Comparison of ENCODE assay signal across 8 mouse cellular contexts in genomic region chr5:102703325-102704099, GRCm38 (mm10).
DNase-seq lines count a peak whose midpoint lies in the region; ATAC-seq lines count a peak whose summit lies in the region.

No protein-coding gene starts in this region.

- peak; percentile 46 for DNase-seq in ovary, postnatal 14 days (ENCODE audit: low spot score)
- DNase-seq in ovary, adult 18-20 months (ENCODE audit: low spot score), result no peak
- peak; percentile 48 for DNase-seq in cerebellum, adult 8-10 months
- DNase-seq in frontal cortex, postnatal 25 days (ENCODE audit: low spot score in 2 of 2), result peak; percentile 45 to 60
- peak; percentile 66 to 77 for DNase-seq in left cerebral cortex, adult 18-20 months (ENCODE audit: low spot score in 2 of 2)
- peak; percentile 93 for DNase-seq in midbrain, embryonic 11.5 days (ENCODE audit: low spot score, missing footprints)
- peak; percentile 41 for DNase-seq in thymus, postnatal 14 days

- WGBS in intestine, embryonic 15.5 days, result 46% methylated on average over 5 of the region's 5 CpGs
- WGBS in midbrain, embryonic 11.5 days, result 51% methylated on average over 5 of the region's 5 CpGs

- H3K4me3 ChIP-seq in intestine, embryonic 15.5 days (replicated peaks), result no peak overlapping the region
- H3K4me3 ChIP-seq in midbrain, embryonic 11.5 days (ENCODE audit: low read depth, low read length), result no peak overlapping the region

- no peak overlapping the region for H3K9ac ChIP-seq in intestine, embryonic 15.5 days
- H3K9ac ChIP-seq in midbrain, embryonic 11.5 days (ENCODE audit: low read length), result no peak overlapping the region

- H3K4me1 ChIP-seq in intestine, embryonic 15.5 days (replicated peaks), result no peaks in the 10 kb centered on the region
- H3K4me1 ChIP-seq in midbrain, embryonic 11.5 days (ENCODE audit: control insufficient read depth, insufficient read depth, low read length), result no peaks in the 10 kb centered on the region

- H3K27ac ChIP-seq in intestine, embryonic 15.5 days, result no peak overlapping the region
- no peak overlapping the region for H3K27ac ChIP-seq in midbrain, embryonic 11.5 days (ENCODE audit: low read depth, low read length)

- H3K4me2 ChIP-seq in intestine, embryonic 15.5 days (replicated peaks), result no peak overlapping the region
- no peak overlapping the region for H3K4me2 ChIP-seq in midbrain, embryonic 11.5 days

- peak; percentile 47; the same call in 1 of the 2 replicates for ATAC-seq in intestine, embryonic 15.5 days
- ATAC-seq in midbrain, embryonic 11.5 days (ENCODE audit: low FRiP score), result 0 out of 2 replicates have a peak, but pooled peaks have one; percentile 38

- no peaks in the 10 kb centered on the region for H3K36me3 ChIP-seq in intestine, embryonic 15.5 days
- no peaks in the 10 kb centered on the region for H3K36me3 ChIP-seq in midbrain, embryonic 11.5 days (ENCODE audit: control insufficient read depth, insufficient read depth, low read length)

- no peaks in the 10 kb centered on the region for H3K9me3 ChIP-seq in intestine, embryonic 15.5 days
- H3K9me3 ChIP-seq in midbrain, embryonic 11.5 days (ENCODE audit: control insufficient read depth, low read length), result no peaks in the 10 kb centered on the region

- H3K27me3 ChIP-seq in intestine, embryonic 15.5 days (replicated peaks), result no peaks in the 10 kb centered on the region
- no peaks in the 10 kb centered on the region for H3K27me3 ChIP-seq in midbrain, embryonic 11.5 days (ENCODE audit: control insufficient read depth, insufficient read depth, low read length)
